Mouse (Mus musculus): ENCODE measurements around the gene Zfyve27. TPM values are rescaled to one million over a fixed set of nuclear protein-coding genes. Genes with fewer than 3 reads are reported as not detected.

Zfyve27 gene
- total and polyA plus RNA-seq, 3 experiments, result 27.0 to 40.2 TPM; not detected in 1

DNA sequence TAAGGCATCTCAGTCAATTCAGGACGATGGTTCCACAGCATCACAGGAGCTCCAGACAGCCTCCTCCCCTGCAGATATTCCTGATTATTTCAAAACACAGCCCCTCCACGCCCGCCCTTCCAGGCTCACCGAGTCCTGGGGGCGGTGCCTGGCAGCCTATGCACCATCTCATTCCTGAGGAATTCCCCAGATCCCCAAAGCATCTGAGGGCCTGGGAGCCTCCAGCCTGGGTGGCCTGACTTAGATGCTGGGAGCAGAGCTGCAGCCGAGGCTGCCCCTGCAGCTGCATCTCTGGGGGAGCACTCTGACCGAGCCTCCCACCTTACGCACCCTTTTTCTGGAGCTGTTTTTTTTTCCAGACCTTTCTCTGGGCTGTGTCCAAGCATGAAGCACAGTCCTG lies 77.1 kb downstream of the Zfyve27 start:
- Histone ChIP-seq H3K9me3 (replicated peaks; ENCODE audit: insufficient read depth, low read length) (no peaks in the 10 kb centered on the region), H3K4me3 (ENCODE audit: control insufficient read depth in 1 of 2, insufficient read depth in 1 of 2, low read depth in 2 of 2, low read length in 2 of 2) (no peak overlapping the region), H3K36me3 (ENCODE audit: control insufficient read depth in 1 of 2, insufficient read depth in 2 of 2, low read length in 2 of 2) (peaks cover 0 to under 1% of the 10 kb centered on the region in 2 experiments; a peak in 2 of 4 replicates), H3K79me2 (ENCODE audit: control insufficient read depth, insufficient read depth, low read length, poor library complexity) (no peaks in the 10 kb centered on the region), H3K9ac (ENCODE audit: control insufficient read depth, low read depth, low read length, poor library complexity, severe bottlenecking) (no peak overlapping the region), H3K27me3 (ENCODE audit: control insufficient read depth in 1 of 2, insufficient read depth in 2 of 2, low read length in 2 of 2) (no peaks in the 10 kb centered on the region), H3K27ac (ENCODE audit: control insufficient read depth, low read depth, low read length) (no peak overlapping the region), H3K4me1 (ENCODE audit: control insufficient read depth in 1 of 2, insufficient read depth in 2 of 2, low read length in 2 of 2) (peaks cover 0 to 23% of the 10 kb centered on the region in 2 experiments; a peak in 2 of 4 replicates)
- TF ChIP-seq POLR2AphosphoS2 (IDR thresholded peaks at IDR 0.05; ENCODE audit: low read length) (no peak), USF2 (IDR thresholded peaks at IDR 0.05; ENCODE audit: borderline replicate concordance in 1 of 2, insufficient read depth in 1 of 2, low read depth in 1 of 2, low read length in 2 of 2) (no peak), CHD1 (IDR thresholded peaks at IDR 0.05; ENCODE audit: low read depth, low read length) (no peak), CTCF (IDR thresholded peaks at IDR 0.05 in 2 of 3, conservative IDR thresholded peaks at IDR 0.05 in 1 of 3; ENCODE audit: control insufficient read depth in 1 of 3, insufficient read depth in 1 of 3, low read depth in 2 of 3, low read length in 3 of 3, poor library complexity in 1 of 3, severe bottlenecking in 1 of 3) (no peak), ZC3H11A (IDR thresholded peaks at IDR 0.05; ENCODE audit: low read depth, low read length) (no peak)
- DNase-seq (ENCODE audit: low read depth, low spot score), result no peak

GRCm38 (mm10) chr19:42243401-42243800 lies 79.7 kb downstream of the Zfyve27 start:
- H3K36me3 ChIP-seq (ENCODE audit: control insufficient read depth in 1 of 2, insufficient read depth in 2 of 2, low read length in 2 of 2), result peaks cover 0 to 21% of the 10 kb centered on the region in 2 experiments; a peak in 2 of 4 replicates
- H3K27ac ChIP-seq (ENCODE audit: control insufficient read depth, low read depth, low read length), result no peak overlapping the region
- H3K4me1 ChIP-seq (ENCODE audit: control insufficient read depth in 1 of 2, insufficient read depth in 2 of 2, low read length in 2 of 2), result peaks cover 4 to 37% of the 10 kb centered on the region in 2 experiments
- H3K4me3 ChIP-seq (ENCODE audit: control insufficient read depth in 1 of 2, insufficient read depth in 1 of 2, low read depth in 2 of 2, low read length in 2 of 2), result no peak overlapping the region
- TF ChIP-seq TCF12 (IDR thresholded peaks at IDR 0.05; ENCODE audit: low read depth, low read length) (no peak), ZC3H11A (IDR thresholded peaks at IDR 0.05; ENCODE audit: low read depth, low read length) (no peak), GABPA (IDR thresholded peaks at IDR 0.05; ENCODE audit: low read depth, low read length) (no peak), POLR2AphosphoS2 (IDR thresholded peaks at IDR 0.05; ENCODE audit: low read length) (no peak), SIN3A (IDR thresholded peaks at IDR 0.05; ENCODE audit: low read length) (no peak), CHD2 (IDR thresholded peaks at IDR 0.05; ENCODE audit: low read length) (no peak), MAFK (IDR thresholded peaks at IDR 0.05; ENCODE audit: borderline replicate concordance, low read depth, low read length) (no peak), RAD21 (IDR thresholded peaks at IDR 0.05; ENCODE audit: low read depth, low read length) (no peak)
- no peak overlapping the region for H3K9ac ChIP-seq (ENCODE audit: control insufficient read depth, low read depth, low read length, poor library complexity, severe bottlenecking)
- H3K27me3 ChIP-seq (ENCODE audit: control insufficient read depth in 1 of 2, insufficient read depth in 2 of 2, low read length in 2 of 2), result no peaks in the 10 kb centered on the region
- H3K9me3 ChIP-seq (replicated peaks; ENCODE audit: insufficient read depth, low read length), result no peaks in the 10 kb centered on the region
- H3K79me2 ChIP-seq (ENCODE audit: control insufficient read depth, insufficient read depth, low read length, poor library complexity), result no peaks in the 10 kb centered on the region
- no peak for DNase-seq (ENCODE audit: low read depth, low spot score)

Other genes starting within 250 kb of the Zfyve27 start
- 101 and 118 TPM in 2 replicates for gene Exosc1, start 230.5 kb upstream of the Zfyve27 start, total RNA-seq (2012; rRNA removed)
- 100 to 1,000 TPM; 162 to 390 TPM for gene Exosc1, start 230.5 kb upstream of the Zfyve27 start, polyA plus RNA-seq (2012; ENCODE audit: insufficient read depth in 1 of 2, insufficient read length in 2 of 2, low read depth in 1 of 2, low replicate concordance in 2 of 2, missing spikeins in 1 of 2)
- 95.2 and 99.2 TPM in 2 replicates for gene Zdhhc16, start 230.5 kb upstream of the Zfyve27 start, total RNA-seq (2012; rRNA removed)
- 100 to 1,000 TPM in 1 of 2 experiments, not detected in 1; 128 TPM for gene Zdhhc16, start 230.5 kb upstream of the Zfyve27 start, polyA plus RNA-seq (2012; ENCODE audit: insufficient read depth in 1 of 2, insufficient read length in 2 of 2, low read depth in 1 of 2, low replicate concordance in 2 of 2, missing spikeins in 1 of 2)
- gene Mms19, start 182.8 kb upstream of the Zfyve27 start, total RNA-seq (2012; rRNA removed), result 23.7 and 25.6 TPM in 2 replicates
- 10 to 100 TPM in 1 of 2 experiments, not detected in 1; 88.6 TPM for gene Mms19, start 182.8 kb upstream of the Zfyve27 start, polyA plus RNA-seq (2012; ENCODE audit: insufficient read depth in 1 of 2, insufficient read length in 2 of 2, low read depth in 1 of 2, low replicate concordance in 2 of 2, missing spikeins in 1 of 2)
- gene Ubtd1, start 182.2 kb upstream of the Zfyve27 start, total RNA-seq (2012; rRNA removed), result 8.0 and 9.1 TPM in 2 replicates
- 10 to 100 TPM in 1 of 2 experiments, not detected in 1; 15.5 TPM for gene Ubtd1, start 182.2 kb upstream of the Zfyve27 start, polyA plus RNA-seq (2012; ENCODE audit: insufficient read depth in 1 of 2, insufficient read length in 2 of 2, low read depth in 1 of 2, low replicate concordance in 2 of 2, missing spikeins in 1 of 2)
- gene Ankrd2, start 128.0 kb upstream of the Zfyve27 start, total RNA-seq (2012; rRNA removed), result not detected in 2 replicates
- gene Ankrd2, start 128.0 kb upstream of the Zfyve27 start, polyA plus RNA-seq (2012; ENCODE audit: insufficient read depth in 1 of 2, insufficient read length in 2 of 2, low read depth in 1 of 2, low replicate concordance in 2 of 2, missing spikeins in 1 of 2), result not detected
- gene Hoga1, start 118.3 kb upstream of the Zfyve27 start, total RNA-seq (2012; rRNA removed), result 0.31 TPM in 1 of 2 replicates, not detected in the other
- under 1 TPM in 1 of 2 experiments, not detected in 1; 0.38 TPM for gene Hoga1, start 118.3 kb upstream of the Zfyve27 start, polyA plus RNA-seq (2012; ENCODE audit: insufficient read depth in 1 of 2, insufficient read length in 2 of 2, low read depth in 1 of 2, low replicate concordance in 2 of 2, missing spikeins in 1 of 2)
- not detected in 2 replicates for gene 4933411K16Rik, start 111.7 kb upstream of the Zfyve27 start, total RNA-seq (2012; rRNA removed)
- gene 4933411K16Rik, start 111.7 kb upstream of the Zfyve27 start, polyA plus RNA-seq (2012; ENCODE audit: insufficient read depth in 1 of 2, insufficient read length in 2 of 2, low read depth in 1 of 2, low replicate concordance in 2 of 2, missing spikeins in 1 of 2), result under 1 TPM in 1 of 2 experiments, not detected in 1; 0.10 TPM
- 4.9 and 5.7 TPM in 2 replicates for gene Morn4, start 77.6 kb upstream of the Zfyve27 start, total RNA-seq (2012; rRNA removed)
- 10 to 100 TPM in 1 of 2 experiments, not detected in 1; 18.4 TPM for gene Morn4, start 77.6 kb upstream of the Zfyve27 start, polyA plus RNA-seq (2012; ENCODE audit: insufficient read depth in 1 of 2, insufficient read length in 2 of 2, low read depth in 1 of 2, low replicate concordance in 2 of 2, missing spikeins in 1 of 2)
- gene Pi4k2a, start 73.5 kb upstream of the Zfyve27 start, total RNA-seq (2012; rRNA removed), result 10.2 and 12.2 TPM in 2 replicates
- 10 to 100 TPM in 1 of 2 experiments, not detected in 1; 30.3 TPM for gene Pi4k2a, start 73.5 kb upstream of the Zfyve27 start, polyA plus RNA-seq (2012; ENCODE audit: insufficient read depth in 1 of 2, insufficient read length in 2 of 2, low read depth in 1 of 2, low replicate concordance in 2 of 2, missing spikeins in 1 of 2)
- gene Avpi1, start 34.9 kb upstream of the Zfyve27 start, total RNA-seq (2012; rRNA removed), result 49.5 and 54.8 TPM in 2 replicates
- 10 to 100 TPM in 1 of 2 experiments, not detected in 1; 53.3 TPM for gene Avpi1, start 34.9 kb upstream of the Zfyve27 start, polyA plus RNA-seq (2012; ENCODE audit: insufficient read depth in 1 of 2, insufficient read length in 2 of 2, low read depth in 1 of 2, low replicate concordance in 2 of 2, missing spikeins in 1 of 2)
- gene Marveld1, start 16.6 kb upstream of the Zfyve27 start, total RNA-seq (2012; rRNA removed), result 7.9 and 9.7 TPM in 2 replicates
- gene Marveld1, start 16.6 kb upstream of the Zfyve27 start, polyA plus RNA-seq (2012; ENCODE audit: insufficient read depth in 1 of 2, insufficient read length in 2 of 2, low read depth in 1 of 2, low replicate concordance in 2 of 2, missing spikeins in 1 of 2), result 10 to 100 TPM in 1 of 2 experiments, not detected in 1; 24.4 TPM
- not detected in 2 replicates for gene Sfrp5, start 38.3 kb downstream of the Zfyve27 start, total RNA-seq (2012; rRNA removed)
- under 1 TPM in 1 of 2 experiments, not detected in 1; 0.50 TPM for gene Sfrp5, start 38.3 kb downstream of the Zfyve27 start, polyA plus RNA-seq (2012; ENCODE audit: insufficient read depth in 1 of 2, insufficient read length in 2 of 2, low read depth in 1 of 2, low replicate concordance in 2 of 2, missing spikeins in 1 of 2)
- 0.23 and 0.27 TPM in 2 replicates for gene Golga7b, start 83.6 kb downstream of the Zfyve27 start, total RNA-seq (2012; rRNA removed)
- 1 to 10 TPM in 1 of 2 experiments, not detected in 1; 2.0 TPM for gene Golga7b, start 83.6 kb downstream of the Zfyve27 start, polyA plus RNA-seq (2012; ENCODE audit: insufficient read depth in 1 of 2, insufficient read length in 2 of 2, low read depth in 1 of 2, low replicate concordance in 2 of 2, missing spikeins in 1 of 2)

All from MEL (cell line).